Mouse (Mus musculus) forebrain, embryonic 10.5 days (tissue): ENCODE results near the gene Tmem158. TPM values are rescaled to one million over a fixed set of nuclear protein-coding genes. Genes with fewer than 3 reads are reported as not detected.
A peak's percentile ranks its signal among the peaks of the same experiment; 100 is the strongest.

Experiments
- DNase-seq: peaks from one replicate; pipeline ENCODE4 v3.0.0-alpha.2; 2017; ENCODE audit warnings: low spot score; ENCODE audit errors: extremely low spot score
- H3K27ac ChIP-seq: fragments of 300-500 bp; sonication (generic); 2 replicates; pipeline ENCODE4 v1.5.1; 2016; ENCODE audit warnings: mild to moderate bottlenecking
- H3K27me3 ChIP-seq: fragments of 300-500 bp; sonication (generic); 2 replicates; pipeline ENCODE4 v1.6.1; 2016; ENCODE audit warnings: mild to moderate bottlenecking; ENCODE audit not compliant: poor library complexity, severe bottlenecking
- H3K36me3 ChIP-seq: fragments of 300-500 bp; sonication (generic); replicated peaks from 2 replicates; pipeline ENCODE4 v1.6.1; 2016; ENCODE audit warnings: mild to moderate bottlenecking, moderate library complexity
- H3K4me1 ChIP-seq: fragments of 300-500 bp; sonication (generic); 2 replicates; pipeline ENCODE4 v1.6.1; 2016
- H3K4me3 ChIP-seq: fragments of 300-500 bp; sonication (generic); 2 replicates; pipeline ENCODE4 v1.5.1; 2016; ENCODE audit warnings: mild to moderate bottlenecking, moderate library complexity
- H3K9me3 ChIP-seq: fragments of 300-500 bp; sonication (generic); 2 replicates; pipeline ENCODE4 v1.6.1; 2016; ENCODE audit warnings: mild to moderate bottlenecking, moderate library complexity
- WGBS: fragments of 180-500 bp; shearing (Covaris S2); methylation state at CpG from one replicate; pipeline ENCODE4 v1.1.7; 2016; 5-methylcytosine and 5-hydroxymethylcytosine counted together
- polyA plus RNA-seq: library from polyadenylated mRNA; unstranded; fragments of >200 nt; fragmentation: Nextera tagmentation; extraction: Ambion mirVana; gene quantifications from 2 replicates; pipeline ENCODE4 v1.2.1, GENCODE M21; 2016

Tmem158 gene
- polyA plus RNA-seq, 1 experiment from 2014 or later: 3.3 TPM

DNA sequence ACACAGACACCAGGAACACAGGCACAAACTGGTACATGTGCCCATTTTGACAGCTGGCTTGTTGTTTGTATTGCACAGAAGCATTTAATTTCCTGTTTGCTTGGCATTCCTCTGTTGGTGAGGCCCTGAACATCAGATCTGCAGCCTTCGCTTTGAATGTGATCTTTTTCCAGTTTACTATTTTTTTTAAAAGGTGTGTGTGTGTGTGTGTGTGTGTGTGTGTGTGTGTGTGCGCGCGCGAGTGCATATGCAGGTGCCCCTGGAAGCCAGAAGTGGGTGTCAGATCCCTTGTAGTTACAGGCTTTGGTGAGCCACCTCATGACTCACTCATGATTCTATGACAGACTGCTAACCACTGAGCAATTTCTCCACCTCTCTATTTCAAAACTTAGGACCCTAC is 20.3 kb downstream of the Tmem158 start:
- no peak for DNase-seq
- H3K4me3 ChIP-seq: no peak overlapping the region
- H3K4me1 ChIP-seq: peaks cover 13% of the 10 kb centered on the region
- H3K27ac ChIP-seq: no peak overlapping the region
- no peaks in the 10 kb centered on the region for H3K36me3 ChIP-seq
- 95% methylated on average over 5 of the region's 5 CpGs for WGBS
- no peaks in the 10 kb centered on the region for H3K9me3 ChIP-seq
- H3K27me3 ChIP-seq: no peaks in the 10 kb centered on the region

DNA sequence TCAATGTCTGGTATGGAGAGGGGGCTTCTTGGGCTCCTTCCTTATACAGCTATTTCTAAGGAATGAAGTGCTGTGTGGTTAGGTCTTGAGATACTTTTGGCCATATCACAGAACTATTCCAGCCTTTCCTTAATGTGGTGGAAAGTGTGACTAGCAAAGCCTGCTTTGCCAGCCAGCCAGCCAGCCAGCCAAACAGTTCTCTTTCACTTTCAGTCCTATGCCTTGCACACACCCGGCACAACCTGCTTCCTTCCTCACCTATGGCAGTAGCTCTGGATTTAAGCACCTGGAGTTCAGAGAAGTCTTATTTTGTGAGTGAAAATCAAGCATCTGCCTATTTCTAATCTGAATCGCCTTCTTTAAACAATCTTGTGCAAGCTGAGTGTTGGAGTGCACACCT is 20.9 kb downstream of the Tmem158 start:
- no peak overlapping the region for H3K4me3 ChIP-seq
- WGBS: 82% methylated on average over 2 of the region's 2 CpGs
- H3K9me3 ChIP-seq: no peaks in the 10 kb centered on the region
- H3K4me1 ChIP-seq: peaks cover 13% of the 10 kb centered on the region
- no peak for DNase-seq
- no peaks in the 10 kb centered on the region for H3K27me3 ChIP-seq
- no peaks in the 10 kb centered on the region for H3K36me3 ChIP-seq
- no peak overlapping the region for H3K27ac ChIP-seq

DNA sequence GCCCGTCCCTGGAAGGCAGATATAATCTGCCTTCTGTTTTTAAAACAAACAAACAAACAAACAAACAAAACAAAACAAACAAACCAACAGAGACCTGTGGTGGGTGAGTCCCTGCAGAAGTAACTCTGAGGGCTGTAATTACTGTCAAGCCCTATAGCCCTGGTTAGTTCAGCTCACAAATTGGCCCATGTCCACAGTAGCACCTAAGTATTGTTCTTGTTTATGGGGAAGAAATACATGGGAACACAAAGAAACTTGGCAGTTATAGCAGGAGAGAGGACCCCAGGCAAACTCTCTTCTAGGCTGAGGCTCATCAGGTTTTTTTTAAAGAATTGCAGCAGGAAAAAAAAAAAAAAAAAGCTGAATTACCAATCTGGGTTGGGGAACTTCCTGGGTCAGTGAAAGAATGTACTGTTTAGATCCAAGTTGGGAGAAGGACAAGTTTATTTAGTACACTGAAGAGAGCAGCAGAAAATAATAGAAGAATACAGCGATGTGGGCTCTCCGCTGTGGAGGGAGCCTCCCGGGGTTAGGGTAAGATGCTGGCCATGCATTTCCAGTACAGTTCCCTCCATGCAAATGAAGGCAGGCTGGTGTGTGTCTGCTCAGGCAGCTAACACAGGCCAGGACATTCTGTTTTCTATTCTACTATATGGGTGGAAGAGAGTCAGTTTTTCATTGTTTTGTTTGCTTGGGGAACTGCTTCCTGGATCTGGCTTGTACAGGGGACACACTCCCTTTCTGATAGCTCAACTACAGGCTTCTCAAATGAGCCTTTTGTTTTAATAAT is 22.1 kb downstream of the Tmem158 start:
- DNase-seq: no peak
- no peaks in the 10 kb centered on the region for H3K9me3 ChIP-seq
- peak overlapping the region; percentile 40; the same call in 1 of the 2 replicates for H3K27ac ChIP-seq
- WGBS: 41% methylated on average over 4 of the region's 4 CpGs
- no peaks in the 10 kb centered on the region for H3K27me3 ChIP-seq
- no peak overlapping the region for H3K4me3 ChIP-seq
- peaks cover 13% of the 10 kb centered on the region for H3K4me1 ChIP-seq
- H3K36me3 ChIP-seq: no peaks in the 10 kb centered on the region

DNA sequence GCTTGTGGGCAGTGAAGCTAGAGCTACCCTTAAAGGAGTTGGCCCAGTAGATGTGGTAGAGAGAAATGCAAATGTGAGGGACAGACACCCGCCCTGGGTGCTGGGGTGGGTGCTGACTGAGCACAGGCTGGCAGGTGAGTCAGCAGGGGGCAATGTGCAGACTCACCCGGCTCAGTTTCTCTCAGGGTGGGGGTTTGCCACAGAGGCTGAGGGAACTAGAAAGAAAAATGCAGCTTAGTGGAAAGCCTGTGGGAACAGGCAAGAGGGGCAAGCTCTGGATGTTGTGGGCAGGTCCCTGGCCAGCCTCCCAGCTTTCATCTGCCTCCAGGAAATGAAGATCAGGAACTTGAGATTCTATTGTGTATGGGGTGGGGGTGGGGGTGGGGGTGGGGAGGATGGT is 22.8 kb downstream of the Tmem158 start:
- WGBS: 30% methylated on average over 2 of the region's 2 CpGs
- H3K9me3 ChIP-seq: no peaks in the 10 kb centered on the region
- peak overlapping the region; percentile 40; the same call in 1 of the 2 replicates for H3K27ac ChIP-seq
- H3K4me1 ChIP-seq: peaks cover 13% of the 10 kb centered on the region
- H3K4me3 ChIP-seq: no peak overlapping the region
- no peaks in the 10 kb centered on the region for H3K27me3 ChIP-seq
- H3K36me3 ChIP-seq: no peaks in the 10 kb centered on the region
- DNase-seq: no peak

DNA sequence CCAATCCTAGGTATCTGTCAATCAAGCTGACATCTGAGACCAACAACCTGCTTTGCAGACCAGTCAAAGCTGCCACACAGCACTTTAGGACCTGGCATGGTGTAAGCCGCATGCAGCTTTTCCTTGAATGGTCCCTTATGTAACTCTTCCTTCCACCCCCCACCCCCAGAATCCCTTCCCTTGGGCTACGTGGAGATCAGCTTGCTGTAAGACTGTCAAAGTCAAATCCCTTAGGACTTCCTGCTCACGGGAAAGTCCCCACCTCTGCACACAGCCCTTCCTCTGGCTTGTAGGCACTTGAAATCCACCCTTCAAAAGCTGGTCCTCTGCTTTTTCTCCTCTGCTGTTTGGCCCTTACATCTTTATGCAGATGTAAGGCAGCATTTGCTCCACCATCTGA is 24.9 kb downstream of the Tmem158 start:
- WGBS: 62% methylated on average over 3 of the region's 3 CpGs
- Histone ChIP-seq H3K36me3 (no peaks in the 10 kb centered on the region), H3K4me1 (peaks cover 16% of the 10 kb centered on the region), H3K27ac (no peak overlapping the region), H3K27me3 (no peaks in the 10 kb centered on the region), H3K9me3 (no peaks in the 10 kb centered on the region), H3K4me3 (no peak overlapping the region)
- DNase-seq: no peak

DNA sequence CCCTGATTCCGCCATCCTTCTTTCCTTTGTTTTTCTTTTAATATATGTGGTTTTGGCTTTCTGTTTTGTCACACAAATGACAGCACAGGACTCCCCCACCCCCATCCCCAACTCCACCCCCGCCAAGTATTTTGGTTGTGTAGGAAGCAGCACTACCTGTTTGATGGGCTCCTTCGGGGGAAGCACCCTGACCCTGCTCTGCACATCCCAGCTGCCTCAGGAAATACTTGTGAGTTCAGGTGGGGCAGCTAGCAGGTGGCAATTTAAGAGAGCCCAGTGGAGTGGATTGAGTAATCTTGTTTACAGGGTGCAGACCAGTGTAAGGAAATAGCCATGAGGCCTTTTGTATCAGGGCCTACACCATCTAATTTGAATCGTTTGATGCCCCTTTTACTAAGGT is 30.7 kb downstream of the Tmem158 start:
- H3K4me1 ChIP-seq: peaks cover 18% of the 10 kb centered on the region
- H3K4me3 ChIP-seq: no peak overlapping the region
- no peaks in the 10 kb centered on the region for H3K36me3 ChIP-seq
- WGBS: 80% methylated on average over 4 of the region's 4 CpGs
- no peak overlapping the region for H3K27ac ChIP-seq
- no peak for DNase-seq
- H3K9me3 ChIP-seq: no peaks in the 10 kb centered on the region
- H3K27me3 ChIP-seq: no peaks in the 10 kb centered on the region

DNA sequence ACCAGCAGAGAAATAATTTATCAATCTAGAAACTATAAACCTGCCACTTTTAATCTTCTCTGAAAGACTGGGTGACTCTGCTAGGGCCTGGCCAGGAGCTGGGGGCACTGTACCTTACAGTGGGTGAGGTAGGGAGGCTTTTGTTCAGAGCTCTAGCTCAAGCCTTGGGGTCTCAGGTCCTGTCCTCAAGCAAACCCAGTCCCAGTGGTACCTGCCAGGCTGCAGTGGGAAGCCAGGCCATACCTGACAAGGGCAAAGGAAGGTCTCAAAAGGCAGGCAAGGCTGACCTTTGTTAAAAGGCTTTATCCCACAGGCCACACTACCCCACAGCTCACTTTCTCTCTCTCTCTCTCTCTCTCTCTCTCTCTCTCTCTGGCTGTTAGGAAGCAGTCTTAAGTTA is 31.9 kb downstream of the Tmem158 start:
- H3K9me3 ChIP-seq: no peaks in the 10 kb centered on the region
- H3K4me3 ChIP-seq: no peak overlapping the region
- H3K36me3 ChIP-seq: no peaks in the 10 kb centered on the region
- H3K27ac ChIP-seq: no peak overlapping the region
- no peak for DNase-seq
- H3K27me3 ChIP-seq: no peaks in the 10 kb centered on the region
- H3K4me1 ChIP-seq: peaks cover 18% of the 10 kb centered on the region

DNA sequence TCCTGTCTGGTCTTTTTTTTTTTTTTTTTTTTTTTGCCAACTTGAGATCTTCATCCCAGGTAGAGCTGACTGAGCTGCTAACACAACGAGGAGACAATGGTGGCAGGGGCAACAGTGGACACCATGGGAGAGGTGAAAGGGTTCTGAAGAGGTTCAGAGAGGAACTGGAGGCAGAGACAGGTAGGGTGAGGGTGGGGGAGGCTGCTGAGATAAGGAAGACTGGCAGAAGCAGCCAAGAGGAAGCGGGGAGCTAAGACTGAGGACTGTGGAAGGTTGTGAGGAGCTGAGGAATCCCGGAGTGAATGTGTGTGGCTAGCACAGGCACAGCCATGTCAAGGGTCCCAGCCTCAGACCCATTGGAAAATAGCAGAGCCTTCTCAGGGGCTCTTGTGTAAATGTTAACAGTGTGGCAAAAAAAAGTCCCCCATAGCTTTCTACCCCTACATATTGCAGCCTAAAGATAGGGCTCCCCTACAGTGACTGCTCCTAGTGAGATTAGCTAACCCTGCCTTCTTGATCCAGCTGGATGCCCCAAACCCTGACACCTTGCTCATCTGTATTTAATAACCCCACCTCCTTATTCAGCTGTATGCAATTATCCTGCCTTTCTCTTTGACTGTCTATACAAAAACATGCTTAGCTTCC is 33.3 kb downstream of the Tmem158 start:
- Histone ChIP-seq H3K9me3 (no peaks in the 10 kb centered on the region), H3K27ac (no peak overlapping the region), H3K4me1 (peaks cover 14% of the 10 kb centered on the region), H3K36me3 (no peaks in the 10 kb centered on the region), H3K4me3 (no peak overlapping the region), H3K27me3 (no peaks in the 10 kb centered on the region)
- WGBS: 77% methylated on average over 3 of the region's 3 CpGs
- DNase-seq: no peak

DNA sequence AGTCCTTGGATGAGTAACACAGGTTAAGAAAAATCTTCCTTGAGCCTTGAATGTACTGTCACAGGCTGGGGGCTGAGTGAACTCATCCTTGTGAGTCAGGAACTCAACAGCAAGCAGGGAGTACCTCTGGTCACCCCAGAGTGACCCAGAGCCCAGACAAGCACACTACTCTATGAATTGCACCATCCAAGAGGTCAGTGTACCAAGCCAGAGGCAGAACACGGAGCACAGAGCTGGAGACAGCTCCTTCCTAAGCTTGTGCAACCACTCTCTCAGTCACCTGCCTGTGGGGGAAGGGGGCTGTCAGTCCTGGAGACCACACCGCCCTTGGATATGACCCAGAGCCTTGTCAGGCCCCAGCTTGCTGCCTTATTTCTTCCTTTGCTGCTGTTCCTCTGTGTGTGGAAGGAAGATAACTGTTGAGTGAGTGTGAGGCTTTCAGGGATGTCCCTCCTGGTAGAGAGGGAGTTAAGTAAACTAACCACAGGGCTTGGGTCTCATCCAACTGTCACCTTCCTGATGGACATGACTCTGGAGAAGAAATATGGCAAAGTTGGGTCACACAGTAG is 35.6 kb downstream of the Tmem158 start:
- Histone ChIP-seq H3K4me3 (no peak overlapping the region), H3K36me3 (no peaks in the 10 kb centered on the region), H3K9me3 (no peaks in the 10 kb centered on the region), H3K27ac (no peak overlapping the region), H3K27me3 (no peaks in the 10 kb centered on the region), H3K4me1 (peaks cover 14% of the 10 kb centered on the region)
- 67% methylated on average over 2 of the region's 2 CpGs for WGBS
- no peak for DNase-seq

DNA sequence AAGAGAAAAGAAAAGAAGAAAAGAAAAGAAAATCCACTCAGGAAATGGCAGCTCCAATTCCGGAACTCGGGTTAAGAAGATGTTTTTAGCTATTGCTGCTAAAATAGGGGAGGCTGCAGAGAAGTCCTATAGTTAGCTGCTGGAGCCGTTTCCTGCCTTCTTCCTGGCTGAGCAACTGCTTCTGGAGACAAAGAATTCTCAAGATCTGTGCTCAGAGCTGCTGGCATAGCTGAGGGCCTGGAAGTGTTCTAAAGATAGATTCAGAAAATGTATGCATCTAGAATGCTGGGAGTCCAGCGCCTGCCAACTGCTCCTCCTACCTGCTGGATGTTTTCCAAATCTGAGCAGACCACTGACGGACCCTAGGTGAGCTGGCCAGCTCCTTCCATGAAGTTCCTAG is 40.7 kb downstream of the Tmem158 start:
- 72% methylated on average over 5 of the region's 5 CpGs for WGBS
- Histone ChIP-seq H3K4me1 (peaks cover 10% of the 10 kb centered on the region), H3K9me3 (no peaks in the 10 kb centered on the region), H3K27me3 (peaks cover 25% of the 10 kb centered on the region), H3K27ac (no peak overlapping the region), H3K36me3 (no peaks in the 10 kb centered on the region), H3K4me3 (no peak overlapping the region)
- no peak for DNase-seq

DNA sequence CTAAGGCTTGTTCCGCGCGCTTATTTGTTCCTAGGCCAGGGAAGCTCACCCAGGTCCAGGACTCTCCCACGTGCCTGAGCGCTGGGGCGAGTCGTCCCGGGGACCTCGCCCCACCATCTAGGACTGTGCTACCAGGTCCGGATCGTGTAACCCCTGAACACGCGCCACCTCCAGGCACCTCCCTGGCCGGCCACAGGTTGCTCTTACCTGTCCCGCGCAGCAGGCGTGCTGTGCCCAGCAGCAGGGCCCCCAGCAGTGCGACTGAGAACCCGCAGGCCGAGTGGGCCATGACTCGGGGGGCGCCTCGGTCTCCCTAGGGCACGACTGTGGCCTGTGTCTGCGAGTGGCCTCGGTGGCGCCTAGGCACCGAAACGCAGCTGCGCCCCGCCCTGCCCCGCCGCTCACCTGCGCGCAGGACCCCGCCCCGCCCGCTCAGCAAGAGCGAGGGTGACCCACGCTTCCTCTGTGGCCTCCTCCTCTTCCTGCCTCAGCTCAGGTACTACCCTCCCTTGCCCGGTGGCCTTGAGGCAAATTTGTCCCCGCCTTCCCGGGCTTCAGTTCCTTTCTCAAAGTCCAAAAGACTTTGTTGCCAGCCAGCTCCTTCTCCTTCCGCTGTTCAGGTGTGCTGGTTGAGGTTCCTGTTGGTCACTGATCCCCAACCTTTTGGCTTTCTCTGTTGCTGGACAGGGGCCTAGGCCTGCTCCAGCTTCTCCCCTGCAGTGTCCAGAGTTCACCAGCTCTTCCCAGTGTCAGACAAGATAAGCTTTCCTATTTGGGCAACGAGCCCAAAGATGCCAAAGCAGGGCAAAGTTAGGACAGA is 44.7 kb downstream of the Tmem158 start, which contains the start of gene Cdcp1:
Cdcp1 (minus strand) TSS at position 418 of the 820 bp plus-strand sequence.
- DNase-seq: no peak
- H3K4me1 ChIP-seq: peaks cover 10% of the 10 kb centered on the region
- peak within 1 kb of the TSS; percentile 73 for H3K27ac ChIP-seq
- H3K9me3 ChIP-seq: no peaks in the 10 kb centered on the region
- no peaks in the 10 kb centered on the region for H3K36me3 ChIP-seq
- H3K4me3 ChIP-seq: peak within 1 kb of the TSS; percentile 52
- 6% methylated on average over 45 of the region's 45 CpGs for WGBS
- peaks cover 41% of the 10 kb centered on the region for H3K27me3 ChIP-seq

DNA sequence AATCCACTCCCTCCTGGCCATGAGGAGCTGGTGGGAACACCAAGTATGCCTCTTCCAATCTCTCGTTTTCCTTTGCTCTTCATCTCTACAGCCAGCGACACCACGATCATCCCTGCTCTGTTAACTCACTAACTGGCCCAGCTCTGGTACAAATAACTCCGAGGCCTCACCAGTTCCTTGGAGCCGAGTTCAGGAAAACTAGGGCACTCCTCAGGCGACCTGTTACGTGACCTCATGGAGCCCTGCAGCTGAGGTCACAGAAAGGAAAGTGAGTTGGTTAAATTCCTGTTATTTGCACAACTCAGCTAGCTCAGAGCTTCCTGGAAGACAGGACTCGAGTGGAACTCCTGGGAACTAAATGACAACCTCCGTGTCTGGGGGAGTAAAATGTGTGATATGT is 47.2 kb downstream of the Tmem158 start:
- no peaks in the 10 kb centered on the region for H3K36me3 ChIP-seq
- DNase-seq: no peak
- H3K27ac ChIP-seq: no peak overlapping the region
- WGBS: 69% methylated on average over 9 of the region's 9 CpGs
- H3K9me3 ChIP-seq: no peaks in the 10 kb centered on the region
- H3K4me3 ChIP-seq: no peak overlapping the region
- peaks cover 10% of the 10 kb centered on the region for H3K4me1 ChIP-seq
- peaks cover 41% of the 10 kb centered on the region for H3K27me3 ChIP-seq
